Mouse (Mus musculus) cerebellum, adult 2 months (tissue): ENCODE data around the gene Lrrn3.

Experiments
- CTCF ChIP-seq: fragments of 200-500 bp; IDR thresholded peaks from 2 replicates; pipeline ENCODE4 v1.5.1; 2011; ENCODE audit warnings: low read depth, mild to moderate bottlenecking, control low read depth, low read length, moderate library complexity, borderline replicate concordance; ENCODE audit not compliant: insufficient read depth
- POLR2A ChIP-seq: fragments of 200-500 bp; IDR thresholded peaks from 2 replicates; pipeline ENCODE4 v1.6.1; 2011; ENCODE audit warnings: low read length, control low read depth, borderline replicate concordance; ENCODE audit not compliant: insufficient read depth

GRCm38 (mm10) chr12:41520326-41520725, 34.1 kb upstream of the Lrrn3 start:
- TF ChIP-seq POLR2A (no peak), CTCF (no peak)
